Mouse (Mus musculus) limb, embryonic 10.5 days (tissue): ENCODE measurements at regions not wholly inside any gene's neighbourhood (a gene's known extent, or its start where the extent isn't known, plus 50 kb on each side); places are given as distances from the start of the nearest gene placed in this dataset.
A peak's percentile ranks its signal among the peaks of the same experiment; 100 is the strongest.

Experiments used
- DNase-seq: peaks from one replicate; pipeline ENCODE4 v3.0.0-alpha.2; 2017; ENCODE audit warnings: low spot score
- H3K27ac ChIP-seq: fragments of 300-500 bp; sonication (generic); 2 replicates; pipeline ENCODE4 v1.5.1; 2016; ENCODE audit warnings: mild to moderate bottlenecking
- H3K27me3 ChIP-seq: fragments of 300-500 bp; sonication (generic); 2 replicates; pipeline ENCODE4 v1.6.1; 2016; ENCODE audit warnings: low read depth, mild to moderate bottlenecking; ENCODE audit not compliant: poor library complexity, severe bottlenecking
- H3K36me3 ChIP-seq: fragments of 300-500 bp; sonication (generic); 2 replicates; pipeline ENCODE4 v1.6.1; 2016; ENCODE audit warnings: mild to moderate bottlenecking, moderate library complexity
- H3K4me1 ChIP-seq: fragments of 300-500 bp; sonication (generic); 2 replicates; pipeline ENCODE4 v1.6.1; 2016
- H3K4me3 ChIP-seq: fragments of 300-500 bp; sonication (generic); 2 replicates; pipeline ENCODE4 v1.5.1; 2016; ENCODE audit warnings: mild to moderate bottlenecking, moderate library complexity
- H3K9me3 ChIP-seq: fragments of 300-500 bp; sonication (generic); replicated peaks from 2 replicates; pipeline ENCODE4 v1.6.1; 2016; ENCODE audit warnings: mild to moderate bottlenecking
- WGBS: fragments of 180-500 bp; shearing (Covaris S2); methylation state at CpG from one replicate; pipeline ENCODE4 v1.1.7; 2016; 5-methylcytosine and 5-hydroxymethylcytosine counted together

GRCm38 (mm10) chr7:68559440-68560343 lies 189.3 kb downstream of the Arrdc4 start:
- 27% methylated on average over 15 of the region's 15 CpGs for WGBS
- Histone ChIP-seq H3K4me3 (peak overlapping the region; percentile 16; the same call in 1 of the 2 replicates), H3K4me1 (peaks cover 31% of the 10 kb centered on the region), H3K27ac (no peak overlapping the region), H3K36me3 (no peaks in the 10 kb centered on the region), H3K27me3 (peaks cover 72% of the 10 kb centered on the region), H3K9me3 (no peaks in the 10 kb centered on the region)
- peak; percentile 58 for DNase-seq

GRCm38 (mm10) chr7:68550330-68550729 lies 198.7 kb downstream of the Arrdc4 start:
- no peaks in the 10 kb centered on the region for H3K9me3 ChIP-seq
- H3K4me3 ChIP-seq: no peak overlapping the region
- no peak overlapping the region for H3K27ac ChIP-seq
- DNase-seq: no peak
- H3K27me3 ChIP-seq: peaks cover 4% of the 10 kb centered on the region; the same call in 1 of the 2 replicates
- 75% methylated on average over 3 of the region's 3 CpGs for WGBS
- no peaks in the 10 kb centered on the region for H3K36me3 ChIP-seq
- 0 out of 2 replicates have a peak, but pooled peaks cover 2% of the 10 kb centered on the region for H3K4me1 ChIP-seq

- Histone ChIP-seq H3K4me3 (no peak overlapping the region), H3K27ac (no peak overlapping the region)
- no peak for DNase-seq
Observed at GRCm38 (mm10) chr7:68548176-68548575, 200.9 kb downstream of the Arrdc4 start.

DNA sequence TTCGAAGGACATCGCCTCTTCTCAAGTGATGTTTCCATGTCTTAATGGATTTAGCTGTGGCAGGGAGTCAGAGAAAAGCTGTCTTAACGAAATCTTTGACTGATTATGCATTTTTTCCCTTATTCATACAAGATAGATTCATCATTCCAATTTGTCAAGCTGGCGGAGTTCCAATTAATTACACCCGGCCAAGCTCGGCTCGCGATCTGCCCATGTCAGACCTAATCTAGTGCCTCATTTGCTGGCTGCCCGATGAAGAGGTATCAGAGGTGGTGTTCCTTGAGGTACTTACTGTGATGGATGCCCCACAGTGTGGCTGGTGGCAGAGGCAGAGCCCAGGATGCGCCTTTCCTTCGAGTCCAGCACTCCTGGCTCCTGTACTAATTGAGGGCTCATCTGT lies 204.9 kb downstream of the Arrdc4 start:
- H3K4me3 ChIP-seq: no peak overlapping the region
- peaks cover 13% of the 10 kb centered on the region; the same call in 1 of the 2 replicates for H3K27me3 ChIP-seq
- peaks cover 8% of the 10 kb centered on the region; the same call in 1 of the 2 replicates for H3K4me1 ChIP-seq
- DNase-seq: no peak
- no peak overlapping the region for H3K27ac ChIP-seq
- 88% methylated on average over 11 of the region's 11 CpGs for WGBS
- no peaks in the 10 kb centered on the region for H3K36me3 ChIP-seq
- no peaks in the 10 kb centered on the region for H3K9me3 ChIP-seq

More at GRCm38 (mm10) chr7:68548176-68548575, 200.9 kb downstream of the Arrdc4 start:
- Histone ChIP-seq H3K9me3 (no peaks in the 10 kb centered on the region), H3K4me1 (0 out of 2 replicates have a peak, but pooled peaks cover 2% of the 10 kb centered on the region), H3K27me3 (peaks cover 16% of the 10 kb centered on the region; the same call in 1 of the 2 replicates), H3K36me3 (no peaks in the 10 kb centered on the region)

GRCm38 (mm10) chr7:68509096-68509495 lies 235.5 kb downstream of the Fam169b start:
- Histone ChIP-seq H3K4me3 (no peak overlapping the region), H3K27ac (no peak overlapping the region), H3K9me3 (no peaks in the 10 kb centered on the region), H3K36me3 (no peaks in the 10 kb centered on the region), H3K4me1 (peaks cover 23% of the 10 kb centered on the region), H3K27me3 (peaks cover 9% of the 10 kb centered on the region; the same call in 1 of the 2 replicates)
- DNase-seq: no peak
- 92% methylated on average over 6 of the region's 6 CpGs for WGBS

GRCm38 (mm10) chr7:68491143-68491810 lies 217.6 kb downstream of the Fam169b start:
- Histone ChIP-seq H3K4me3 (no peak overlapping the region), H3K36me3 (no peaks in the 10 kb centered on the region), H3K27ac (no peak overlapping the region), H3K9me3 (no peaks in the 10 kb centered on the region), H3K27me3 (peaks cover 20% of the 10 kb centered on the region; the same call in 1 of the 2 replicates), H3K4me1 (peaks cover 10% of the 10 kb centered on the region)
- DNase-seq: no peak
- WGBS: 87% methylated on average over 6 of the region's 6 CpGs

DNA sequence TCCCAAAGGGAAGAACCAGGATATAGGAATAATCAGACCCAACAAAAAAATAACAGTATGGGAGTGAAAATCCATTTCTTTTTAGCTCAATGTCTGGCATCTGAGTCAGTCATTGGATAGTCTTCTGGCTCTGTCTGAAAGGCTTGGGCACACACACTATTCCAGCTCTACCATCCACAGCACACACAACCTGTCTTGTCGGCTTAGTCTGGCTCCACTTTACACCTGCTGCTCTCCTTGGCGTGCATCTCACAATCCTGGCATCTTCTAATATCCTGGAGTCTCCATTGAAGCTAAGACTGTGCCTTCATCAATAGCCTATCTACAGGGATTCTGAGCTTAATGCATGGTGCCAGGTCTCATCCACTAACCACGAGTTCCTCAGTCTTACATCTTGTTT lies 213.0 kb downstream of the Fam169b start:
- H3K27ac ChIP-seq: no peak overlapping the region
- peaks cover 39% of the 10 kb centered on the region for H3K27me3 ChIP-seq
- H3K36me3 ChIP-seq: no peaks in the 10 kb centered on the region
- H3K4me3 ChIP-seq: no peak overlapping the region
- no peaks in the 10 kb centered on the region for H3K9me3 ChIP-seq
- WGBS: 93% methylated on average over 3 of the region's 3 CpGs
- no peak for DNase-seq
- H3K4me1 ChIP-seq: peaks cover 34% of the 10 kb centered on the region

DNA sequence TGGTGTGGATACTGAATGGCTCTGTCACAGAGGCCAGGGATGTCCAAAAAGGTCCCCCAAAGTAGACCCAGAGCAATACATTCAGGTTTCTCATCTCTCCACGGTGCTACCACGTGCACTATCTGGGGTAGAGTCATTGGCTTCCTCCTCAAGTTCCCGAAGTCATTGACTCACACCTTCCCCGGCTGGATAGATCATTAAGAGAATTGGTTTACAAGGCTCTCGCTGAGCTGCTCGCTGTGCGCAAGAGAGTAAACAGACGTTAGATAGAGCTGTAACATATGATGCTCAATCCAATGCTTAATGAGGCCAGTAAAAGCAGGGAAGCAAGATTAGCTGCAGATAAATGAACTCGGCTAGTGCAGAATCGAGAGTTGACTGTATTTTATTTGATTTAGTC lies 208.9 kb downstream of the Fam169b start:
- no peak for DNase-seq
- Histone ChIP-seq H3K4me1 (peaks cover 50% of the 10 kb centered on the region), H3K4me3 (no peak overlapping the region), H3K9me3 (no peaks in the 10 kb centered on the region), H3K36me3 (no peaks in the 10 kb centered on the region), H3K27me3 (peaks cover 64% of the 10 kb centered on the region), H3K27ac (no peak overlapping the region)
- 31% methylated on average over 10 of the region's 10 CpGs for WGBS

- DNase-seq: peak; percentile 86
- Histone ChIP-seq H3K9me3 (no peaks in the 10 kb centered on the region), H3K36me3 (no peaks in the 10 kb centered on the region), H3K4me3 (no peak overlapping the region), H3K4me1 (peaks cover 50% of the 10 kb centered on the region), H3K27ac (peak overlapping the region; percentile 44), H3K27me3 (peaks cover 50% of the 10 kb centered on the region)
- WGBS: 26% methylated on average over 7 of the region's 7 CpGs
Observed at GRCm38 (mm10) chr7:68480770-68481169, 207.1 kb downstream of the Fam169b start.

DNA sequence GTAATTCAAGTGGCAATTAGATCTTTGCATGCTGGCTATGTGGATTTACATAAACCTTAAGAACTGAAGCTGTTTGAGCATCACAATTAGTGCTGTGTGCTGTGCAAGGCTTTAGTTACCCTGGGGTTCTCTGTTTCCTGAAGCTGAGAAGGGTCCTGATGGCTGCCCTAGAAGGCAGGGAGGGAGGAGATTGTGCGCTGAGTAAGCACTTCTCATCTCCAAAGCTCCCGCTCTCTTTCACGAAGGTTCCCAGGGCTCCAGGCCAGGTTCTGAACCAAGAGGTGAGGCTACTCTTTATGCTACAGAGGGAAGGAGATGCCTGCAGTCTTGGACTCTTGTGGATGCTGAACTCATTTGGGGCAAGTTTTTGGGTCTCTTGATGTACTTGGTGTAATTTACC lies 206.7 kb downstream of the Fam169b start:
- Histone ChIP-seq H3K4me3 (no peak overlapping the region), H3K36me3 (no peaks in the 10 kb centered on the region), H3K27me3 (peaks cover 51% of the 10 kb centered on the region), H3K9me3 (no peaks in the 10 kb centered on the region), H3K4me1 (peaks cover 50% of the 10 kb centered on the region), H3K27ac (peak overlapping the region; percentile 44)
- no peak for DNase-seq
- WGBS: 63% methylated on average over 3 of the region's 3 CpGs

DNA sequence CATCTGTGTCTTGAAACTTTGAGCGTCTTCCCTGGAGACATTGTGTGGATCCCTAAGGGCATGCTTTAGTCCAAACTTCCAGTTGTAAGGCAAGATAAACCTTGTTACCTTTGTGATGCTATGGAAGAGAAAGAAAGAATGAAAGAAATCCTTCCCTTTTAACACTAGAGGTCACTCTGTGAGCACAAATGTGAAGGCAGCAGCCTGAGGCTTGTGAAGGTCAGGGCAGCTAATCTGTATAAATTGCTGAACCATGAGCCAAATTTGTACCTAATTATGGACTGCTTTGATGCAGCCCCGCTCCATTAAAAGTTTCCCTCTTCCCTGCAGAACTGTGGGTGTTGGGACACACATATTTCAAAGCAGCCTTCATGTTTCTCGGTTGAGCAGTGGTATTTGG lies 204.4 kb downstream of the Fam169b start:
- Histone ChIP-seq H3K4me1 (peaks cover 44% of the 10 kb centered on the region), H3K27ac (no peak overlapping the region), H3K27me3 (peaks cover 56% of the 10 kb centered on the region), H3K4me3 (no peak overlapping the region), H3K36me3 (no peaks in the 10 kb centered on the region), H3K9me3 (no peaks in the 10 kb centered on the region)
- no peak for DNase-seq
- WGBS: 34% methylated on average over 3 of the region's 3 CpGs

GRCm38 (mm10) chr7:68472800-68473199 lies 199.2 kb downstream of the Fam169b start:
- no peak overlapping the region for H3K4me3 ChIP-seq
- H3K9me3 ChIP-seq: no peaks in the 10 kb centered on the region
- H3K27me3 ChIP-seq: peaks cover 20% of the 10 kb centered on the region; the same call in 1 of the 2 replicates
- WGBS: 22% methylated on average over 5 of the region's 5 CpGs
- no peak for DNase-seq
- no peaks in the 10 kb centered on the region for H3K36me3 ChIP-seq
- H3K4me1 ChIP-seq: peaks cover 36% of the 10 kb centered on the region
- peak overlapping the region; percentile 76 for H3K27ac ChIP-seq

DNA sequence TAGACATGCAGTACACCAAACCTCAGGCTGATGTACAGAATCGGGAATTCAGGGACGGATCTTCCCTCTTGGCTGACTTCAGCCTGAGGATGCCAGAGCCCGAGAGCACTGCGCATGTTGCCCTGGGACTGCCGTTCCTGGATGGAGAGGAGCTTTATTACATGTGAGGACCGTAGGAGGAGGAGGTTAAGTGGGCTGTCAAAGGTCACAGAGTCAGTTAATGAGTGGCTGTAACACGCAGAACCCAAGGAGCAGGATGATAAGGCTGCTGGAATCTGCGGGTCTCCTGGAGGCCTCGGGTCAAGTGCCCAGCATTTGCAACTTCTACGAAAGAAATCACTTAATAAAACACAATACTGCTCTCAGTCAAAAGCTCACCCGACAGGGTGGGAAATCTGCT lies 197.3 kb downstream of the Fam169b start:
- H3K36me3 ChIP-seq: no peaks in the 10 kb centered on the region
- H3K4me1 ChIP-seq: peaks cover 39% of the 10 kb centered on the region
- WGBS: 23% methylated on average over 11 of the region's 11 CpGs
- H3K4me3 ChIP-seq: no peak overlapping the region
- H3K27me3 ChIP-seq: peaks cover 20% of the 10 kb centered on the region; the same call in 1 of the 2 replicates
- H3K27ac ChIP-seq: peak overlapping the region; percentile 76
- no peak for DNase-seq
- H3K9me3 ChIP-seq: no peaks in the 10 kb centered on the region
